Mouse (Mus musculus): Measurements from ENCODE around the gene Akain1.

GRCm38 (mm10) chr17:69499441-69499840 is 60.3 kb downstream of the Akain1 start:
- TF ChIP-seq CTCF (IDR thresholded peaks at IDR 0.05; ENCODE audit: low read depth) (no peak), EP300 (IDR thresholded peaks at IDR 0.05; ENCODE audit: low read depth) (no peak)
